Mouse (Mus musculus): ENCODE measurements around the gene Stard5. TPM values are rescaled to one million over a fixed set of nuclear protein-coding genes. Genes with fewer than 3 reads are reported as not detected.

Stard5 gene
- 6.6 and 8.7 TPM in 2 replicates for total RNA-seq (2014; fragmentation: Nextera tagmentation)
- total RNA-seq (2017) = 3.0 and 3.6 TPM in 2 replicates
- 0.47 and 0.57 TPM in 2 replicates for polyA plus RNA-seq (2012)

GRCm38 (mm10) chr7:83631828-83632681, at the start of gene Stard5:
Stard5 (plus strand) TSS chr7:83631959.
- H3K4me3 ChIP-seq (ENCODE audit: low read depth, low read length) = peak within 1 kb of the TSS; percentile 77
- peak; percentile 92 for DNase-seq (ENCODE audit: low spot score)
- peaks cover 16% of the 10 kb centered on the region for H3K4me1 ChIP-seq (ENCODE audit: insufficient read depth, low read depth, low read length)
- H3K27me3 ChIP-seq (ENCODE audit: insufficient read depth, low read length) = no peaks in the 10 kb centered on the region
- ATAC-seq (ENCODE audit: extremely low read depth, insufficient number of reproducible peaks, low FRiP score, poor library complexity, severe bottlenecking) = peak; percentile 98
- TF ChIP-seq TAL1 (conservative IDR thresholded peaks at IDR 0.05; ENCODE audit: low read depth, low read length) (no peak), POLR2AphosphoS5 (IDR thresholded peaks at IDR 0.05; ENCODE audit: insufficient replicate concordance, low read depth, low read length) (no peak), GATA2 (IDR thresholded peaks at IDR 0.05; ENCODE audit: borderline replicate concordance, low read depth, low read length) (no peak), CTCF (IDR thresholded peaks at IDR 0.05; ENCODE audit: low read depth, low read length) (no peak), GATA1 (IDR thresholded peaks at IDR 0.05; ENCODE audit: borderline replicate concordance, low read length) (no peak)
- no peaks in the 10 kb centered on the region for H3K9me3 ChIP-seq (replicated peaks)
- peaks cover 2% of the 10 kb centered on the region for H3K36me3 ChIP-seq (replicated peaks)

GRCm38 (mm10) chr7:83584639-83585471, 46.9 kb upstream of the Stard5 start, which contains the start of gene Tmc3:
Tmc3 (plus strand) TSS chr7:83584927.
- TF ChIP-seq CTCF (IDR thresholded peaks at IDR 0.05; ENCODE audit: low read depth, low read length) (no peak), TAL1 (conservative IDR thresholded peaks at IDR 0.05; ENCODE audit: low read depth, low read length) (no peak), GATA2 (IDR thresholded peaks at IDR 0.05; ENCODE audit: borderline replicate concordance, low read depth, low read length) (no peak), GATA1 (IDR thresholded peaks at IDR 0.05; ENCODE audit: borderline replicate concordance, low read length) (no peak), POLR2AphosphoS5 (IDR thresholded peaks at IDR 0.05; ENCODE audit: insufficient replicate concordance, low read depth, low read length) (no peak)
- DNase-seq (ENCODE audit: low spot score) (no peak), ATAC-seq (ENCODE audit: extremely low read depth, insufficient number of reproducible peaks, low FRiP score, poor library complexity, severe bottlenecking) (no peak)
- Histone ChIP-seq H3K4me3 (ENCODE audit: low read depth, low read length) (no peak within 1 kb of the TSS), H3K4me1 (ENCODE audit: insufficient read depth, low read depth, low read length) (no peaks in the 10 kb centered on the region), H3K9me3 (replicated peaks) (no peaks in the 10 kb centered on the region), H3K27me3 (ENCODE audit: insufficient read depth, low read length) (0 out of 2 replicates have a peak, but pooled peaks cover 3% of the 10 kb centered on the region), H3K36me3 (replicated peaks) (no peaks in the 10 kb centered on the region)

GRCm38 (mm10) chr7:83594056-83594455, 37.7 kb upstream of the Stard5 start:
- Histone ChIP-seq H3K4me1 (ENCODE audit: insufficient read depth, low read depth, low read length) (no peaks in the 10 kb centered on the region), H3K4me3 (ENCODE audit: low read depth, low read length) (no peak overlapping the region), H3K9me3 (replicated peaks) (no peaks in the 10 kb centered on the region), H3K27me3 (ENCODE audit: insufficient read depth, low read length) (no peaks in the 10 kb centered on the region), H3K36me3 (replicated peaks) (no peaks in the 10 kb centered on the region)
- ATAC-seq (ENCODE audit: extremely low read depth, insufficient number of reproducible peaks, low FRiP score, poor library complexity, severe bottlenecking) (no peak), DNase-seq (ENCODE audit: low spot score) (no peak)
- TF ChIP-seq GATA1 (IDR thresholded peaks at IDR 0.05; ENCODE audit: borderline replicate concordance, low read length) (no peak), GATA2 (IDR thresholded peaks at IDR 0.05; ENCODE audit: borderline replicate concordance, low read depth, low read length) (no peak), CTCF (IDR thresholded peaks at IDR 0.05; ENCODE audit: low read depth, low read length) (no peak), POLR2AphosphoS5 (IDR thresholded peaks at IDR 0.05; ENCODE audit: insufficient replicate concordance, low read depth, low read length) (no peak), TAL1 (conservative IDR thresholded peaks at IDR 0.05; ENCODE audit: low read depth, low read length) (no peak)

- Histone ChIP-seq H3K4me3 (ENCODE audit: low read depth, low read length) (no peak overlapping the region), H3K9me3 (replicated peaks) (no peaks in the 10 kb centered on the region), H3K36me3 (replicated peaks) (no peaks in the 10 kb centered on the region), H3K27me3 (ENCODE audit: insufficient read depth, low read length) (no peaks in the 10 kb centered on the region), H3K4me1 (ENCODE audit: insufficient read depth, low read depth, low read length) (no peaks in the 10 kb centered on the region)
- DNase-seq (ENCODE audit: low spot score) (no peak), ATAC-seq (ENCODE audit: extremely low read depth, insufficient number of reproducible peaks, low FRiP score, poor library complexity, severe bottlenecking) (no peak)
- TF ChIP-seq CTCF (IDR thresholded peaks at IDR 0.05; ENCODE audit: low read depth, low read length) (no peak), GATA1 (IDR thresholded peaks at IDR 0.05; ENCODE audit: borderline replicate concordance, low read length) (no peak), GATA2 (IDR thresholded peaks at IDR 0.05; ENCODE audit: borderline replicate concordance, low read depth, low read length) (no peak), POLR2AphosphoS5 (IDR thresholded peaks at IDR 0.05; ENCODE audit: insufficient replicate concordance, low read depth, low read length) (no peak), TAL1 (conservative IDR thresholded peaks at IDR 0.05; ENCODE audit: low read depth, low read length) (no peak)
Measured at GRCm38 (mm10) chr7:83597063-83597462, 34.7 kb upstream of the Stard5 start.

- no peak for DNase-seq (ENCODE audit: low spot score)
- no peaks in the 10 kb centered on the region for H3K36me3 ChIP-seq (replicated peaks)
- no peaks in the 10 kb centered on the region for H3K9me3 ChIP-seq (replicated peaks)
- ATAC-seq (ENCODE audit: extremely low read depth, insufficient number of reproducible peaks, low FRiP score, poor library complexity, severe bottlenecking) = no peak
- no peaks in the 10 kb centered on the region for H3K4me1 ChIP-seq (ENCODE audit: insufficient read depth, low read depth, low read length)
- TF ChIP-seq POLR2AphosphoS5 (IDR thresholded peaks at IDR 0.05; ENCODE audit: insufficient replicate concordance, low read depth, low read length) (no peak), GATA2 (IDR thresholded peaks at IDR 0.05; ENCODE audit: borderline replicate concordance, low read depth, low read length) (no peak), CTCF (IDR thresholded peaks at IDR 0.05; ENCODE audit: low read depth, low read length) (no peak), TAL1 (conservative IDR thresholded peaks at IDR 0.05; ENCODE audit: low read depth, low read length) (no peak), GATA1 (IDR thresholded peaks at IDR 0.05; ENCODE audit: borderline replicate concordance, low read length) (no peak)
- H3K4me3 ChIP-seq (ENCODE audit: low read depth, low read length) = no peak overlapping the region
- H3K27me3 ChIP-seq (ENCODE audit: insufficient read depth, low read length) = no peaks in the 10 kb centered on the region
Measured at GRCm38 (mm10) chr7:83598997-83599912, 32.5 kb upstream of the Stard5 start.
